Comparison of ENCODE assay signal across 12 mouse cellular contexts in genomic region chr3:28555795-28556570, GRCm38 (mm10).
DNase-seq lines count a peak whose midpoint lies in the region; ATAC-seq and TF ChIP-seq lines count a peak whose summit lies in the region.
"Had no signal": no experiment of that assay in that cellular context is flagged by ENCODE, and none has a peak within 500 bp of the region (broad histone marks: within the 10 kb centered on the region; RNA-seq: fewer than 3 reads in every experiment).

No protein-coding gene starts in this region.

- no peak overlapping the region for H3K4me3 ChIP-seq in forebrain, embryonic 13.5 days
- H3K4me3 ChIP-seq in forebrain, embryonic 11.5 days (ENCODE audit: low read depth, low read length) = no peak overlapping the region
- H3K4me3 ChIP-seq in layer of hippocampus, adult 2 months = no peak overlapping the region
- no peak overlapping the region for H3K4me3 ChIP-seq in cortical plate, adult 2 months (ENCODE audit: insufficient read depth, low read length)
- no peak overlapping the region for H3K4me3 ChIP-seq in olfactory bulb, adult 2 months (ENCODE audit: insufficient read depth, low read depth, low read length)
- H3K4me3 ChIP-seq: intestine, embryonic 15.5 days had no signal

- H3K9ac ChIP-seq in forebrain, embryonic 13.5 days = no peak overlapping the region
- no peak overlapping the region for H3K9ac ChIP-seq in forebrain, embryonic 11.5 days (ENCODE audit: low read length)
- H3K9ac ChIP-seq: intestine, embryonic 15.5 days had no signal

- intact Hi-C loops in left cerebral cortex, postnatal 4 days (cut with DNase I) = loop anchor here (10.0 kb wide), 3 partner anchors 221 to 391 kb away; partner anchors contain the start of gene Tnik

- DNase-seq in forebrain, embryonic 11.5 days (ENCODE audit: low spot score) = no peak
- peak in 1 of 2 experiments; percentile 41 for DNase-seq in layer of hippocampus, adult 2 months (ENCODE audit: low spot score in 2 of 2)
- no peak for DNase-seq in layer of hippocampus, postnatal 36 days
- no peak for DNase-seq in thymus, adult 18-20 months
- DNase-seq in left cerebral cortex, postnatal 4 days = no peak
- DNase-seq: cerebellum, adult 11-12 months; gastrocnemius, postnatal 10 days; kidney, postnatal 36 days had no signal

- H3K27ac ChIP-seq in forebrain, embryonic 13.5 days = peak overlapping the region; percentile 61
- no peak overlapping the region for H3K27ac ChIP-seq in forebrain, embryonic 11.5 days (ENCODE audit: low read depth, low read length)
- H3K27ac ChIP-seq in layer of hippocampus, adult 2 months = peak overlapping the region; percentile 89
- peak overlapping the region; percentile 27; the same call in 1 of the 2 replicates for H3K27ac ChIP-seq in cortical plate, adult 2 months (ENCODE audit: insufficient read depth, low read length)
- peak overlapping the region; percentile 66 for H3K27ac ChIP-seq in olfactory bulb, adult 2 months (ENCODE audit: insufficient read depth, low read depth, low read length)

- no peak for ATAC-seq in forebrain, embryonic 13.5 days
- ATAC-seq in forebrain, embryonic 11.5 days (replicated peaks; ENCODE audit: low FRiP score) = no peak
- ATAC-seq: intestine, embryonic 15.5 days had no signal

- H3K4me2 ChIP-seq in forebrain, embryonic 13.5 days = no peak overlapping the region
- H3K4me2 ChIP-seq in forebrain, embryonic 11.5 days (ENCODE audit: low read depth, low read length, severe bottlenecking) = no peak overlapping the region
- H3K4me2 ChIP-seq: intestine, embryonic 15.5 days had no signal

- H3K36me3 ChIP-seq in forebrain, embryonic 13.5 days (ENCODE audit: poor library complexity, severe bottlenecking) = no peaks in the 10 kb centered on the region; the same call in 1 of the 2 replicates
- no peaks in the 10 kb centered on the region for H3K36me3 ChIP-seq in forebrain, embryonic 11.5 days (ENCODE audit: control insufficient read depth, insufficient read depth, low read length)
- H3K36me3 ChIP-seq: intestine, embryonic 15.5 days had no signal

- TF ChIP-seq POLR2A in cortical plate, adult 2 months (IDR thresholded peaks at IDR 0.05; ENCODE audit: extremely low read depth, insufficient read depth, low read length) = no peak
- TF ChIP-seq POLR2A in olfactory bulb, adult 2 months (IDR thresholded peaks at IDR 0.05; ENCODE audit: insufficient read depth, low read depth, low read length) = no peak

- TF ChIP-seq CTCF in layer of hippocampus, adult 2 months (conservative IDR thresholded peaks at IDR 0.05) = no peak
- TF ChIP-seq CTCF in cortical plate, adult 2 months (IDR thresholded peaks at IDR 0.05; ENCODE audit: extremely low read depth, insufficient read depth, low read length) = no peak
- TF ChIP-seq CTCF in olfactory bulb, adult 2 months (IDR thresholded peaks at IDR 0.05; ENCODE audit: insufficient read depth, low read depth, low read length) = no peak

- WGBS in forebrain, embryonic 13.5 days = 75% methylated on average over 7 of the region's 7 CpGs
- 82% methylated on average over 7 of the region's 7 CpGs for WGBS in forebrain, embryonic 11.5 days
- 41% methylated on average over 7 of the region's 7 CpGs for WGBS in olfactory bulb, adult 2 months

- H3K9me3 ChIP-seq in forebrain, embryonic 13.5 days (replicated peaks) = no peaks in the 10 kb centered on the region
- H3K9me3 ChIP-seq in forebrain, embryonic 11.5 days (ENCODE audit: control insufficient read depth, low read length) = no peaks in the 10 kb centered on the region
- H3K9me3 ChIP-seq: intestine, embryonic 15.5 days had no signal

- H3K4me1 ChIP-seq in forebrain, embryonic 13.5 days = peaks cover 57% of the 10 kb centered on the region
- H3K4me1 ChIP-seq in forebrain, embryonic 11.5 days (replicated peaks; ENCODE audit: control insufficient read depth, insufficient read depth, low read length) = no peaks in the 10 kb centered on the region
- H3K4me1 ChIP-seq in cortical plate, adult 2 months (ENCODE audit: control insufficient read depth, insufficient read depth, low read length) = peaks cover 18% of the 10 kb centered on the region
- peaks cover 33% of the 10 kb centered on the region for H3K4me1 ChIP-seq in olfactory bulb, adult 2 months (ENCODE audit: control insufficient read depth, insufficient read depth, low read length)
- H3K4me1 ChIP-seq: intestine, embryonic 15.5 days had no signal

- H3K27me3 ChIP-seq in forebrain, embryonic 13.5 days = no peaks in the 10 kb centered on the region
- H3K27me3 ChIP-seq in forebrain, embryonic 11.5 days (ENCODE audit: control insufficient read depth, insufficient read depth, low read length) = no peaks in the 10 kb centered on the region
- H3K27me3 ChIP-seq: intestine, embryonic 15.5 days had no signal
